Mouse (Mus musculus): ENCODE measurements around the gene Pard3. TPM values are rescaled to one million over a fixed set of nuclear protein-coding genes. Genes with fewer than 3 reads are reported as not detected.

Pard3 gene
- total RNA-seq, 2 experiments from 2014 or later, result 16.7 to 21.5 TPM

GRCm38 (mm10) chr8:127307026-127307425 lies 243.3 kb downstream of the Pard3 start:
- no peak for DNase-seq (ENCODE audit: low spot score in 2 of 2)
- intact Hi-C loops (cut with DNase I), result no loop called here

GRCm38 (mm10) chr8:127309363-127309762 lies 245.7 kb downstream of the Pard3 start:
- intact Hi-C loops (cut with DNase I), result no loop called here
- DNase-seq (ENCODE audit: low spot score in 2 of 2), result no peak

DNA sequence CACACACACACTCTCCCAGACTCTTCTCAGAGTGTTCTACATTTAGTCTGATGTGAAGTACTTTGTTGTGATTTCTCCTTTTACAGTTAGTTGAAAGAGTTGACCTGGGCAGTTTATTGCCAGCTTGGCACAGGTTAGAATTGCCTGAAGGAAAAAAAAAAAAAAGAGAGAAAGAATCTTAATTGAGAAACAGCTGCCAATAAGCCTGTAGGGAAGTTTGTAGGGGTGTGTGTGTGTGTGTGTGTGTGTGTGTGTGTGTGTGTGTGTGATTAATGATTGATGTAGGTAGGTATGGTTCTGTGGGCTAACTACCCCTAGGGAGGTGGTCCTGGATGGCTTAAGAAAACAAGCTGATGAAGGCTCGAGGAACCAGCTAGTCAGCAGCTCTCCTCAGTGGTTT lies 252.1 kb downstream of the Pard3 start:
- no peak for DNase-seq (ENCODE audit: low spot score in 2 of 2)
- intact Hi-C loops (cut with DNase I), result no loop called here

- intact Hi-C loops (cut with DNase I), result no loop called here
- no peak for DNase-seq (ENCODE audit: low spot score in 2 of 2)
These were observed 254.2 kb downstream of the Pard3 start for GRCm38 (mm10) chr8:127317914-127318313.

- no peak for DNase-seq (ENCODE audit: low spot score in 2 of 2)
- intact Hi-C loops (cut with DNase I), result no loop called here
These were observed 254.9 kb downstream of the Pard3 start for GRCm38 (mm10) chr8:127318377-127319159.

DNA sequence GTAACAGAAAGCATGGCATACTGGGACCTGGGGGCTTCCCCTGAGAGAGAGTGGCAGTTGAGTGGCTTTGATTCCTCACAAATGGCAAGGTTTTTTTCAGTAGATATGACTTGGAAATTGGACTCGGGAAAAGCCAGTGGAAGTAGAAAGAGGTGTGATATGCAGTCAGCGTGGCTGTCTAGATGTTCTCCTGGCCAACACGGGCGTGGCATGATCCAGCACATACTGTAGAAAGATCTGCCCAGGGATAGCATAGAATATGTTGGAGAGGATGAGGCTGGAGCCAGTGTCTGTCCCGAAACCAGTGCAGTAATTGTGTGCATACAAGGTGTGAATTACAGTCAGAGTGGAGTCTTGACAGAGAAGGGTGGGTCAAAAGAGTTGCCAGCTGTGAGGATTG lies 257.2 kb downstream of the Pard3 start:
- DNase-seq (ENCODE audit: low spot score in 2 of 2), result no peak
- intact Hi-C loops (cut with DNase I), result no loop called here

DNA sequence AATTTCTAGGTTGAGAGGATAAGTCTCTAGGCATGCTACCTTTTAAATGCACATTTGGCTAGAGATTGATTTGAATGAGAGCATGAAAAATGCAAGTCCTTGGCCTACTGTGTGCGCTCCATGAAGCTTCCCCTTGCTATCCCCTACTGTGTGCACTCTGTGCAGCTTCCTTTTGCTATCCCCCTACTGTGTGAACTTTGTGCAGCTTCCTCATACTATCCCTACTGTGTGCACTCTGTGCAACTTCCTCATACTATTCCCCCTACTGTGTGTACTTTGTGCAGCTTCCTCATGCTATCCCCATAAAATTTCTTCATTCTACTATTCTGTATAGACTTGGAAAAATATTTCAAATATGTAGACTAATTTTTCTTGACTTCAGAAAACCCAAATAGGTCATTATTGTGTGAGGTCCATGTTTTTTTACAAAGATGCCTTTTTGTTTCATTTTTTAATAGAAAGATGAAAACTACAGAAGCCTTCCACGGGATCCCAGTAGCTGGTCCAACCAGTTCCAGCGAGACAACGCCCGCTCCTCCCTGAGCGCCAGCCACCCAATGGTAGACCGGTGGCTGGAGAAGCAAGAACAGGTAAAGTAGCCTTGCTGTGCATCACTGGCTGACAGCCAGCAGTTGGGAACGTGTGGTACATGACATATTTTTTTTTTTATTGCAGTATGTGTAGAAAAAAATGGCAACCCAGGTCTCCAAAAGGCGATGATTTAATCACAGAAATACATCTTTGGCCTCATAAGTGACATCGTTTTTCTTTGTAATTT lies 260.1 kb downstream of the Pard3 start:
- no peak for DNase-seq (ENCODE audit: low spot score in 2 of 2)
- intact Hi-C loops (cut with DNase I), result no loop called here

- no peak for DNase-seq (ENCODE audit: low spot score in 2 of 2)
- intact Hi-C loops (cut with DNase I), result no loop called here
These were observed 261.3 kb downstream of the Pard3 start for GRCm38 (mm10) chr8:127324836-127325570.

- intact Hi-C loops (cut with DNase I), result no loop called here
- no peak for DNase-seq (ENCODE audit: low spot score in 2 of 2)
These were observed 262.1 kb downstream of the Pard3 start for GRCm38 (mm10) chr8:127325749-127326148.

DNA sequence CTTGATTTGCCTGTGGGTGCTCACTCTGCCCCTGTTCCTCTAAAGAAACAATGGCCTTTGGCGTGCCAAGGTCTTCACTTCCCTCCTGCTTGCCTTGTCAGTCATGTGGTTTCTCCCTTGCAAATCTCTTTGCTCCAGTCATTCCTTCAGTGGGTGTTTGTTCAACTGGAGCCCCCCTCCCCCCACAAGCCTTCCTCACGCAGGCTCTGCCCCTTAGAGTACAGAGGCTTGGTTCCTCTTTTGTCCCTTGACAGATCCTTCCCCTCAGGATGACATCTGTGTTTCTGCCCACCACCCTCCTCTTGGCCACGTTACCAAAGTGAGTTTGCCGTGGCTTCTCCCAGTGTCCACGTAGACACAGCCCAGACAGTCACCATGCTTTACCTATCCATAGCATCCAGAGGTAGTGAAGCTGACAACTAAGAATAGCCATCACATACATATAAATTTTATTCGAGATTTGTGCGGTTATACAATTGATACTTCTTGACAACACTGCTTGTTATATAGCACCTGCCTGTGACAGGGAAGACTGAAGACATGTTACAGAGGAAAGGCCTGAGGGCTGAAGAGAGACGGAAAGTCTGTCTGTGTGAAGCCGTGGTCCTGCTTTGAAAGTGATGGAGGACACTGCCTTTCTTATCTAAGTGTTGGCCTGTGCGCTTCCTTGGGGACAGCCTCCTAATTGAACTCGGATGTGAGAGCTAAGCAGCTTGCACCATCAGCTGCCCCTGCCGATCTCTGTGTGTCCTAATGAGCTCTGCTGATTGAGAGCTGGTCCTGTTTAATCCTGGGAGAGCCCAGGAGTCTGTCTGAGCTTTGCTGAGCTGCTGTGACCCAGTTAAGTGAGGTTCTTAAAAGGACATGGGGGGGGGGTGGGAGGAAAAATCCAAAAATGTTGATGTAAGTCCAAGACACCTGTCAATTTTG lies 266.8 kb downstream of the Pard3 start:
- intact Hi-C loops (cut with DNase I), result loop anchor here (10.0 kb wide), 2 partner anchors 136 to 1034 kb away; no protein-coding TSS in a partner anchor
- no peak for DNase-seq (ENCODE audit: low spot score in 2 of 2)

GRCm38 (mm10) chr8:127331751-127332150 lies 268.1 kb downstream of the Pard3 start:
- DNase-seq (ENCODE audit: low spot score in 2 of 2), result peak in 1 of 2 experiments; percentile 14
- intact Hi-C loops (cut with DNase I), result loop anchor here (10.0 kb wide), 2 partner anchors 137 to 1033 kb away; no protein-coding TSS in a partner anchor

- no peak for DNase-seq (ENCODE audit: low spot score in 2 of 2)
- intact Hi-C loops (cut with DNase I), result loop anchor here (10.0 kb wide), 2 partner anchors 140 to 1030 kb away; no protein-coding TSS in a partner anchor
These were observed 271.5 kb downstream of the Pard3 start for GRCm38 (mm10) chr8:127335216-127335615.

- intact Hi-C loops (cut with DNase I), result loop anchor here (10.0 kb wide), 2 partner anchors 143 to 1027 kb away; no protein-coding TSS in a partner anchor
- no peak for DNase-seq (ENCODE audit: low spot score in 2 of 2)
These were observed 274.5 kb downstream of the Pard3 start for GRCm38 (mm10) chr8:127338183-127338582.

DNA sequence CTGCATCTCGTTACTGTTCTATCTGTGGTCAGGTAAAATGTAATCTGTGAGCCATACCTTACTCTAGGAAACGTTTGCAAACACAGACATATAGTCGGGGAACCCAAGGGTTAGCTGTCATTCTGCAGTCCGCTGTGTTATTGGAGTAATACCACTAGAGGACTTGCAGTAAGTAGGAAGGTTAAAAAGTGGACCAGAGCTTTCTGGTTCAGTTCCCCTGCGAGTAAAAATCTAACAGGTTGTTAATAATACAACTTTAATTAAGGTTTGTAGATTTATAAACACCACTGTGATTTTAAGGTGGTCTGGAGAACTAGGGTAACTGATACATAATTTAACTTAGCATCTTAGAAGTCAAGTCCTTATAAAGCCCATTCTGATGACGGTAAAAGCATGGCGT lies 277.4 kb downstream of the Pard3 start:
- intact Hi-C loops (cut with DNase I), result no loop called here
- no peak for DNase-seq (ENCODE audit: low spot score in 2 of 2)

DNA sequence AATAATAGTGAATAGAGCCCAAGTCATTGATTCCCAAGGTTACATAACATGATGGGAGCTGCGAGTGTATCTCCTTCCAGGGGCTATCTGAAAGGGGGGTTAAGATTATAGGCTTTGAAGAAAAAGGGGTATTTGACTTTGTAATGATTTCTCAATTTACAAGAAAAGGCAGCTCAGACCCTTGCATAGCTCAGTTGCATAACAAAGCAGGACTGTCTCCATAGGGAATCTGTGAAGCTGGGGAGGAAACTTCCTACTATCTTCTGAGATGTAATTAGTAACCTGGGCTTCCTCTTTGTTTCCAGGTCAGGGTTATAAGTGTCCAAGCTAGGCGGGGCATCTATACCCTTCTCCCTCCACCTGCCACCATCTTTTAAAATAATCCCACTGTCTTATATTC lies 279.4 kb downstream of the Pard3 start:
- no peak for DNase-seq (ENCODE audit: low spot score in 2 of 2)
- intact Hi-C loops (cut with DNase I), result no loop called here

GRCm38 (mm10) chr8:127344421-127344820 lies 280.7 kb downstream of the Pard3 start:
- DNase-seq (ENCODE audit: low spot score in 2 of 2), result no peak
- intact Hi-C loops (cut with DNase I), result no loop called here

DNA sequence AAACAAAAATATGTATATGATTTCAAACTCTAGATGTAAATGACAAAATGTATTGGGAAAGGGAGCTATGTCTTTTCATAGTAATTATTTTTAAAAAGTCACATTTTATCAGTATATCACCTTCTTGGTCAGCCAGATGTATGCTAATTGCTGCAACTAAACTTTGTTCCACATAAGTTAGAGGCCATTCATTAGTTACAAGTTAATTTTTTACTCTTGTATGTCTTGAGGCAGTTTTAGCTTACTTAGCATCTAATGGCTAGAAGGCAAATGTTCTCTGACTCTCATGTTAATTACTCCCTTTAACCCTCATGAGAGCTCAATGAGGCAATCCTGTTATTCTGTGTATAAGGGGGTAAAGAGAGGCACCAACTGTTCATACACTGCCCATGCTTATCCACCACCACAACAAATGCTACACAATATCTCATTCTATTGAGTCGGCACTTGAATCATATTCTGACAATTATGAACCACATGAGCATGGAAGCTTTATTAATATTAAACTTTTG lies 282.3 kb downstream of the Pard3 start:
- intact Hi-C loops (cut with DNase I), result no loop called here
- no peak for DNase-seq (ENCODE audit: low spot score in 2 of 2)

DNA sequence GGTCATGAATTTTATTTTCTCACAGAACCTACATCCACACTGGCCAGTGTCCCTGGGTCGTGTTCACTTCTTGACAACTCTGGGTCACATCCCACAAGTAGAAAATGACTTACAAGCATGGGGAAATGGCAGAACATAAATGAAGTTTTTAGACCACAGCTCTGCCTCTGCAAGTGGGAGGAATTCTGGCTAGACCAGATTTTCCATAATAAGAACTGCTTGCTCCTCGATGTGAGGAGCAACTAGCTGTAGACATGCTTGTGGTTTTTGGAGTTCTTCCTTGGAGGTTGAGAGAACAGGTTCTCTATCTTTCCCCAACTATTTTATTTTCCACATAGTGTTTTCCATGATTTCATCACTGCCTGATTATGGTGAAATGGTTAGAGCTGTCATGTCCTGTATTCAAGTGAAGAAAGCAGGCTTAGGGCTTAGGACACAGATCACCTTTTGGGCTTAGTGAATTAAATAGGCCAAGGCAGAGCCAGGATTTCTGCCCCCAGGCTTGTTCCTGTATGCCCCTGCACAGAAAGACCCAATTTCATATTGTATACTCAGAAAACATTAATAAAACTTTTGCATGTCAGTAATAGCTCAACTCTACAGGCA lies 284.3 kb downstream of the Pard3 start:
- DNase-seq (ENCODE audit: low spot score in 2 of 2), result no peak
- intact Hi-C loops (cut with DNase I), result no loop called here

All from left cerebral cortex, postnatal 36 days (tissue).